Mouse (Mus musculus): Measurements from ENCODE around the gene Dcun1d4.

DNA sequence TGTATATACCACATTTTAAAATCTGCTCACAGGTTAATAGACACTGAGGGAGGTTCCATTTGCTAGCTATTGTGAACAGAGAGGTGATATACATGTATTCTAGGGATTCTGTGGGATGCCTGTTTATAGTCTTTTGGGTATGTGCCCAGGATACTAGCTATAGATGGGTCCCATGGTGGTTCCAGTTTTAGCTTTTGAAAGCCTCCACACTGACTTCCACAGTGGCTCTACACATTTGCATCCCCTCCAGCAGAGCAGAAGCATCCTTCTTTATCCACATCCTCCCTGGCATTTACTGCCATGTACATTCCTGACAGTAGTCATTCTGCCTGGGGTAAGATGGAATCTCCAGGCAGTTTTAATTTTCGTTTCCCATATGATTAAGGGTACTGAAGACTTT, 30.5 kb upstream of the Dcun1d4 start:
- TF ChIP-seq CTCF (IDR thresholded peaks at IDR 0.05; ENCODE audit: low read depth, low read length) (no peak), POLR2A (IDR thresholded peaks at IDR 0.05; ENCODE audit: borderline replicate concordance, low read depth, low read length) (no peak)

All from bone marrow macrophage, adult 2 months (primary cell).